Mouse (Mus musculus) forebrain, embryonic 14.5 days (tissue): ENCODE results near the gene Eif2s3y. TPM values are rescaled to one million over a fixed set of nuclear protein-coding genes. Genes with fewer than 3 reads are reported as not detected.

ENCODE experiments used
- ATAC-seq: fragments of 200-750 bp; cut with Nextera tagmentation; 2 replicates; pipeline ENCODE4 v1.8.0; 2017; ENCODE audit warnings: mild to moderate bottlenecking, moderate library complexity
- DNase-seq: peaks from one replicate; pipeline ENCODE4 v3.0.0-alpha.2; 2015; ENCODE audit warnings: low spot score
- H3K27ac ChIP-seq: fragments of 300-500 bp; sonication (generic); 2 replicates; pipeline ENCODE4 v1.5.1; 2014; ENCODE audit warnings: low read depth, mild to moderate bottlenecking, control low read depth, low read length, moderate library complexity
- H3K27me3 ChIP-seq: fragments of 300-500 bp; sonication (generic); replicated peaks from 2 replicates; pipeline ENCODE4 v1.6.1; 2014; ENCODE audit warnings: low read length, control low read depth, mixed read lengths; ENCODE audit not compliant: control insufficient read depth, insufficient read depth
- H3K36me3 ChIP-seq: fragments of 300-500 bp; sonication (generic); 2 replicates; pipeline ENCODE4 v1.6.1; 2014; ENCODE audit warnings: low read length, control low read depth; ENCODE audit not compliant: control insufficient read depth, insufficient read depth
- H3K4me1 ChIP-seq: fragments of 300-500 bp; sonication (generic); 2 replicates; pipeline ENCODE4 v1.6.1; 2014; ENCODE audit warnings: antibody characterized with exemption, low read length, control low read depth; ENCODE audit not compliant: control insufficient read depth, insufficient read depth
- H3K4me2 ChIP-seq: fragments of 300-500 bp; sonication (generic); 2 replicates; pipeline ENCODE4 v1.6.1; 2014; ENCODE audit warnings: mild to moderate bottlenecking, control low read depth, low read length
- H3K4me3 ChIP-seq: fragments of 300-500 bp; sonication (generic); 2 replicates; pipeline ENCODE4 v1.5.1; 2014; ENCODE audit warnings: low read depth, low read length, control low read depth
- H3K9ac ChIP-seq: fragments of 300-500 bp; sonication (generic); 2 replicates; pipeline ENCODE4 v1.6.1; 2014; ENCODE audit warnings: mild to moderate bottlenecking, low read length, control low read depth, moderate library complexity
- H3K9me3 ChIP-seq: fragments of 300-500 bp; sonication (generic); replicated peaks from 2 replicates; pipeline ENCODE4 v1.6.1; 2016; ENCODE audit warnings: low read length, control low read depth, mixed read lengths; ENCODE audit not compliant: control insufficient read depth
- WGBS: fragments of 180-500 bp; shearing (Covaris S2); extraction: QIAGEN DNeasy Blood & Tissue Kit; methylation state at CpG from one replicate; pipeline ENCODE4 v1.1.7; 2014; 5-methylcytosine and 5-hydroxymethylcytosine counted together
- microRNA-seq: library from miRNA; unstranded; fragments of <30 nt; microRNA quantifications from one replicate; pipeline ENCODE4, GENCODE M21; 2016
- polyA plus RNA-seq: library from polyadenylated mRNA; unstranded; fragments of >200 nt; fragmentation: Nextera tagmentation; extraction: Ambion mirVana; gene quantifications from 2 replicates; pipeline ENCODE4 v1.2.1, GENCODE M21; 2014

Gene Eif2s3y
- polyA plus RNA-seq = 58.4 and 69.8 TPM in 2 replicates

- peak; percentile 99 for ATAC-seq
Measured at GRCm38 (mm10) chrY:1009882-1010751, at the start of gene Eif2s3y. Gene Eif2s3y (plus strand): TSS chrY:1010543.

More at GRCm38 (mm10) chrY:1009882-1010751, at the start of gene Eif2s3y:
- peak; percentile 75 for DNase-seq
- Histone ChIP-seq H3K27me3 (no peaks in the 10 kb centered on the region), H3K9me3 (no peaks in the 10 kb centered on the region), H3K4me3 (peak within 1 kb of the TSS; percentile 30), H3K4me2 (peak within 1 kb of the TSS; percentile 33), H3K27ac (no peak within 1 kb of the TSS), H3K36me3 (no peaks in the 10 kb centered on the region), H3K4me1 (no peaks in the 10 kb centered on the region), H3K9ac (peak within 1 kb of the TSS; percentile 46; the same call in 1 of the 2 replicates)
- 29% methylated on average over 7 of the region's 31 CpGs for WGBS

Small RNA genes lying within 50 kb of the gene (microRNA-seq; reads per million reads assigned to microRNA genes)
- gene Gm47281 = not detected

Other genes with a start within 250 kb of the Eif2s3y start
- gene Zfy1, start 213.1 kb upstream of the Eif2s3y start, polyA plus RNA-seq = not detected in 2 replicates
- gene Uba1y, start 191.9 kb upstream of the Eif2s3y start, polyA plus RNA-seq = 0.41 and 0.48 TPM in 2 replicates
- gene Kdm5d, start 112.8 kb upstream of the Eif2s3y start, polyA plus RNA-seq = 24.4 and 26.7 TPM in 2 replicates
- gene Uty, start 235.2 kb downstream of the Eif2s3y start, polyA plus RNA-seq = 15.4 and 17.6 TPM in 2 replicates